In the genomic region with DNA sequence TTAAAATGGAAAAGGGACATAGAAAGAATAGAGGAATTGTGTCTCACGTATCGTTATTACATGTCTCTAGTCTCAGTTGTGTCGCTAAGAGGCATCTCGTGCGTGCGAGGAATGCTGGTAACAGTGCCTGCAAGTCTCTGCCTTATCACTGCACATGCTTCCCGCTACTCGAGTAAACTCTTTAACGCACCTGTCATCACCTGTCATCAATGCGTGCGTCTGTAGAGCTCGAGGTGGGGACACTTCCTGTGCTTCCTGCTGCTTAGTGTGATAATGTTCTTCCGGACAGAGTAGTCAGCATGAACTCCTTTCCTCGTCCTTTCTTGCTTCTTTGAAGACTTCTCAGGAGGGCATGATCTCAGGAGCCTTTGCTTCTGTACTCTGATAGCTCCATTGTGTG, we compare ENCODE assay signal across 13 mouse cellular contexts.
DNase-seq lines count a peak whose midpoint lies in the region; ATAC-seq lines count a peak whose summit lies in the region.
"Had no signal": no experiment of that assay in that cellular context is flagged by ENCODE, and none has a peak within 500 bp of the region (broad histone marks: within the 10 kb centered on the region; RNA-seq: fewer than 3 reads in every experiment).

No protein-coding gene starts in this region.

- DNase-seq in heart, adult 18-20 months: no peak
- peak; percentile 12 for DNase-seq in lung, postnatal 36 days
- no peak for DNase-seq in lung, postnatal 25 days (ENCODE audit: low spot score)
- peak; percentile 18 for DNase-seq in c-Kit-positive CD71-negative TER-119-negative erythroid progenitor cells, embryonic 14.5 days (ENCODE audit: low read depth)
- no peak for DNase-seq in layer of hippocampus, postnatal 36 days
- no peak for DNase-seq in cerebellum, postnatal 10 days

- peaks cover 10% of the 10 kb centered on the region for H3K4me1 ChIP-seq in heart, embryonic 13.5 days
- H3K4me1 ChIP-seq in liver, embryonic 16.5 days (ENCODE audit: control insufficient read depth, low read depth, low read length): no peaks in the 10 kb centered on the region

- ATAC-seq in heart, embryonic 13.5 days (ENCODE audit: extremely low read depth, insufficient number of reproducible peaks, low FRiP score, low TSS enrichment): no peak
- 0 out of 2 replicates have a peak, but pooled peaks have one; percentile 13 for ATAC-seq in liver, embryonic 16.5 days (ENCODE audit: low read depth)

- no peaks in the 10 kb centered on the region for H3K9me3 ChIP-seq in heart, embryonic 13.5 days
- no peaks in the 10 kb centered on the region for H3K9me3 ChIP-seq in liver, embryonic 16.5 days (replicated peaks; ENCODE audit: control insufficient read depth, low read length)
- H3K9me3 ChIP-seq: hindbrain, embryonic 10.5 days; limb, embryonic 13.5 days; midbrain, embryonic 15.5 days had no signal

- H3K27ac ChIP-seq in heart, embryonic 13.5 days (replicated peaks): peak overlapping the region; percentile 33; the same call in 1 of the 2 replicates
- H3K27ac ChIP-seq in liver, embryonic 16.5 days (ENCODE audit: low read length): no peak overlapping the region
- H3K27ac ChIP-seq: gastrocnemius, adult 2 months; hindbrain, embryonic 10.5 days; limb, embryonic 13.5 days; midbrain, embryonic 15.5 days had no signal

- H3K27me3 ChIP-seq in heart, embryonic 13.5 days (replicated peaks): no peaks in the 10 kb centered on the region
- H3K27me3 ChIP-seq in liver, embryonic 16.5 days (ENCODE audit: control insufficient read depth, insufficient read depth, low read depth, low read length): no peaks in the 10 kb centered on the region
- H3K27me3 ChIP-seq: limb, embryonic 13.5 days; midbrain, embryonic 15.5 days; Patski had no signal

- peak overlapping the region; percentile 48 for H3K4me2 ChIP-seq in heart, embryonic 13.5 days
- no peak overlapping the region for H3K4me2 ChIP-seq in liver, embryonic 16.5 days (ENCODE audit: low read depth, low read length)
- H3K4me2 ChIP-seq: limb, embryonic 13.5 days; midbrain, embryonic 15.5 days had no signal

- no peak overlapping the region for H3K9ac ChIP-seq in heart, embryonic 13.5 days
- no peak overlapping the region for H3K9ac ChIP-seq in liver, embryonic 16.5 days (ENCODE audit: low read depth, low read length)
- H3K9ac ChIP-seq: limb, embryonic 13.5 days; midbrain, embryonic 15.5 days had no signal

- no peak overlapping the region for H3K4me3 ChIP-seq in heart, embryonic 13.5 days
- no peak overlapping the region for H3K4me3 ChIP-seq in liver, embryonic 16.5 days (ENCODE audit: low read depth, low read length)
- H3K4me3 ChIP-seq: gastrocnemius, adult 2 months; hindbrain, embryonic 10.5 days; limb, embryonic 13.5 days; midbrain, embryonic 15.5 days had no signal

- WGBS in heart, embryonic 13.5 days: 13% methylated on average over 14 of the region's 14 CpGs
- WGBS in liver, embryonic 16.5 days (ENCODE audit: insufficient replicate concordance): 34% methylated on average over 14 of the region's 14 CpGs

- peaks cover 8% of the 10 kb centered on the region for H3K36me3 ChIP-seq in heart, embryonic 13.5 days
- H3K36me3 ChIP-seq in liver, embryonic 16.5 days (ENCODE audit: control insufficient read depth, insufficient read depth): no peaks in the 10 kb centered on the region

Comparison
In these comparisons a context has a peak if more than half of its experiments do, and no peak if none do; other contexts are left out.
1. DNase-seq: peak in lung, postnatal 36 days (single experiment) and c-Kit-positive CD71-negative TER-119-negative erythroid progenitor cells, embryonic 14.5 days (single experiment); none in heart, adult 18-20 months (0 of 2), lung, postnatal 25 days (single experiment), layer of hippocampus, postnatal 36 days (0 of 2) and cerebellum, postnatal 10 days (0 of 2).